In the genomic region with DNA sequence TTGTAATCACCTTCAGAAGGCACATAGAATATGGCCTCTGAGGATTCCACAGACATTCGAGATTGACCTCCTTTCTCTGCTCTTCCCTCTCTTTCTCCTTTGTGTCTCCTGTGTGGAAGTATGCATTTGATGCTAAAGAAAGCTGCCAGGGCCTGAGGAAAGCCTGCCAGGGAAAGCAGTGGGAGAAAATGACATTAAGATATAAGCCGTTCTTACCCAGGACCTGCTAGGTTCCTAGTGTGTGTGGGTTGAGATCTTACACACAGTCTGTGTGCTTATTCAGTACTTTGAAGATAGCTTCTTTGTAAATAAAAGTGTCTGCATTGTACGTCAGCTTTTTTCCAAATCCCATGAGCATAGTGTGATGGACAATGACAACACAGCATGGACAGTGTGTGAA, we compare ENCODE assay signal across 21 mouse cellular contexts. TPM values are rescaled to one million over a fixed set of nuclear protein-coding genes. Genes with fewer than 3 reads are reported as not detected.
DNase-seq lines count a peak whose midpoint lies in the region; ATAC-seq lines count a peak whose summit lies in the region.
"Had no signal": no experiment of that assay in that cellular context is flagged by ENCODE, and none has a peak within 500 bp of the region (broad histone marks: within the 10 kb centered on the region; RNA-seq: fewer than 3 reads in every experiment).

No protein-coding gene starts in this region.

- peak; percentile 81 for ATAC-seq in frontal cortex, adult (ENCODE audit: low TSS enrichment)
- no peak for ATAC-seq in megakaryocyte progenitor cell, adult 5-6 weeks (replicated peaks; ENCODE audit: poor library complexity)
- ATAC-seq: CD4-positive, CD25-positive, alpha-beta regulatory T cell, adult 4 months; inflammation-experienced regulatory T-cells, adult 6 months; midbrain, embryonic 13.5 days had no signal

- DNase-seq in frontal cortex, postnatal 10 days (ENCODE audit: low spot score in 2 of 2) = no peak
- DNase-seq in left cerebral cortex, adult 18-20 months (ENCODE audit: low spot score in 2 of 2) = peak; percentile 38 to 50
- DNase-seq in left cerebral cortex, adult 11 months (ENCODE audit: low spot score) = no peak
- peak; percentile 29 for DNase-seq in right cerebral cortex, postnatal 25 days
- no peak for DNase-seq in right cerebral cortex, postnatal 10 days (ENCODE audit: low spot score in 2 of 2)
- DNase-seq: adrenal gland, postnatal 14 days; gastrocnemius, postnatal 36 days; heart, adult 2 months; heart, postnatal 14 days; kidney, adult 9 months; kidney, postnatal 25 days; lung, embryonic 14.5 days; spleen, adult 18-20 months; thymus, postnatal 14 days had no signal

RNA-seq across cellular contexts. Expression of a gene that starts 30.5 kb away (rescaled TPM):
- total RNA-seq in left cerebral cortex, adult 18-20 months (2021) = 10 to 100 TPM; 85.4 to 92.8 TPM
- 12.4 and 14.0 TPM in 2 replicates for total RNA-seq in megakaryocyte progenitor cell, adult 5-6 weeks (2015)
- 19.3 and 23.3 TPM in 2 replicates for total RNA-seq in megakaryocyte progenitor cell, adult 5-6 weeks (2017)

RNA-seq across cellular contexts. Expression of a gene that starts 39.8 kb away (rescaled TPM):
- total RNA-seq in left cerebral cortex, adult 18-20 months (2021) = 100 to 1,000 TPM; 179 to 186 TPM
- not detected in 2 replicates for total RNA-seq in megakaryocyte progenitor cell, adult 5-6 weeks (2015)
- 0.29 TPM in 1 of 2 replicates, not detected in the other for total RNA-seq in megakaryocyte progenitor cell, adult 5-6 weeks (2017)
- total RNA-seq: monocyte, adult 5-6 weeks; neutrophil, adult 5-6 weeks had no signal

Comparison
In these comparisons a context has a peak if more than half of its experiments do, and no peak if none do; other contexts are left out.
1. DNase-seq: peak in left cerebral cortex, adult 18-20 months (2 of 2) and right cerebral cortex, postnatal 25 days (single experiment); none in frontal cortex, postnatal 10 days (0 of 2), left cerebral cortex, adult 11 months (single experiment) and right cerebral cortex, postnatal 10 days (0 of 2).
2. RNA of a gene that starts 39.8 kb away (total RNA-seq): 179 to 186 TPM in left cerebral cortex, adult 18-20 months; 0.29 TPM in megakaryocyte progenitor cell, adult 5-6 weeks; every median in the first group is over 100 times any median in the second.